Mouse (Mus musculus) kidney, postnatal 0 days (tissue): ENCODE measurements at regions not wholly inside any gene's neighbourhood (a gene's known extent, or its start where the extent isn't known, plus 50 kb on each side); places are given as distances from the start of the nearest gene placed in this dataset.
"Not testable (repeated sequence)": the region's sequence is repeated elsewhere in the genome, so short reads cannot be mapped to it uniquely, and the experiment has no call there.

Source experiments
- ATAC-seq: fragments of 200-750 bp; cut with Nextera tagmentation; replicated peaks from 2 replicates; pipeline ENCODE4 v1.8.0; 2017; ENCODE audit warnings: low read depth, moderate number of reproducible peaks, moderate TSS enrichment, moderate library complexity; ENCODE audit not compliant: low FRiP score
- DNase-seq: peaks from one replicate; pipeline ENCODE4 v3.0.0-alpha.2; 2016; ENCODE audit warnings: low spot score
- H3K27ac ChIP-seq: fragments of 300-500 bp; sonication (generic); 2 replicates; pipeline ENCODE4 v1.5.1; 2014; ENCODE audit warnings: mild to moderate bottlenecking
- H3K27me3 ChIP-seq: fragments of 300-500 bp; sonication (generic); 2 replicates; pipeline ENCODE4 v1.6.1; 2014; ENCODE audit warnings: low read length, mixed read lengths; ENCODE audit not compliant: insufficient read depth
- H3K36me3 ChIP-seq: fragments of 300-500 bp; sonication (generic); 2 replicates; pipeline ENCODE4 v1.6.1; 2014; ENCODE audit warnings: low read length, mixed read lengths; ENCODE audit not compliant: insufficient read depth
- H3K4me1 ChIP-seq: fragments of 300-500 bp; sonication (generic); replicated peaks from 2 replicates; pipeline ENCODE4 v1.6.1; 2014; ENCODE audit warnings: antibody characterized with exemption, low read length, mixed read lengths; ENCODE audit not compliant: insufficient read depth
- H3K4me2 ChIP-seq: fragments of 300-500 bp; sonication (generic); 2 replicates; pipeline ENCODE4 v1.6.1; 2014; ENCODE audit warnings: mild to moderate bottlenecking, low read length, moderate library complexity, mixed read lengths
- H3K4me3 ChIP-seq: fragments of 300-500 bp; sonication (generic); replicated peaks from 2 replicates; pipeline ENCODE4 v1.5.1; 2014; ENCODE audit warnings: low read depth, low read length
- H3K9ac ChIP-seq: fragments of 300-500 bp; sonication (generic); 2 replicates; pipeline ENCODE4 v1.6.1; 2014; ENCODE audit warnings: low read depth, low read length
- H3K9me3 ChIP-seq: fragments of 300-500 bp; sonication (generic); replicated peaks from 2 replicates; pipeline ENCODE4 v1.6.1; 2016; ENCODE audit warnings: low read length, inconsistent platforms, mixed read lengths
- CTCF ChIP-seq: IDR thresholded peaks from 2 replicates; pipeline ENCODE4 v1.5.1; 2016; ENCODE audit warnings: antibody characterized with exemption, low read depth, mild to moderate bottlenecking, moderate library complexity
- WGBS: fragments of 180-500 bp; shearing (Covaris S2); extraction: QIAGEN DNeasy Blood & Tissue Kit; methylation state at CpG from one replicate; pipeline ENCODE4 v1.1.7; 2014; 5-methylcytosine and 5-hydroxymethylcytosine counted together

DNA sequence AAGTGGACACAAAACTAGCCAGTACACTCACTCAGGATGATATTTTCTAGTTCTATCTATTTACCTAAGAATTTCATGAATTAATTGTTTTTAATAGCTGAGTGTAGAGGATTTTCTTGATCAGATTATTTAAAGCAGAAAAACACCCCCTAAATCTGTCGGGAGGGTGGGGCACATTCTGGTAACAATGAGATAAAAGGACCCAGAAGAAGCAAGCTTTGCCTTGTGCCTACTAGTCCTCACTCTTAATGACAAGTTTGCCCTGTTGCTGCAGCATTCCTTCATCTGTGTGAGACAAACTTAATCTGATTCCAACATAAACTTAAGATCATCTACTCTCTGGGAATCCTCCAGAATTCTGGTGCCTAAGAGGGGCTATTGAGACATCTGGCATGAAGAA is 288.1 kb downstream of the Pcsk1 start:
- Histone ChIP-seq H3K4me1 (no peaks in the 10 kb centered on the region), H3K4me3 (no peak overlapping the region), H3K4me2 (no peak overlapping the region), H3K27ac (no peak overlapping the region), H3K27me3 (no peaks in the 10 kb centered on the region), H3K9ac (no peak overlapping the region), H3K36me3 (no peaks in the 10 kb centered on the region), H3K9me3 (no peaks in the 10 kb centered on the region)
- 88% methylated on average over 1 of the region's 1 CpGs for WGBS
- DNase-seq (no peak), ATAC-seq (no peak)
- TF ChIP-seq CTCF = no peak

DNA sequence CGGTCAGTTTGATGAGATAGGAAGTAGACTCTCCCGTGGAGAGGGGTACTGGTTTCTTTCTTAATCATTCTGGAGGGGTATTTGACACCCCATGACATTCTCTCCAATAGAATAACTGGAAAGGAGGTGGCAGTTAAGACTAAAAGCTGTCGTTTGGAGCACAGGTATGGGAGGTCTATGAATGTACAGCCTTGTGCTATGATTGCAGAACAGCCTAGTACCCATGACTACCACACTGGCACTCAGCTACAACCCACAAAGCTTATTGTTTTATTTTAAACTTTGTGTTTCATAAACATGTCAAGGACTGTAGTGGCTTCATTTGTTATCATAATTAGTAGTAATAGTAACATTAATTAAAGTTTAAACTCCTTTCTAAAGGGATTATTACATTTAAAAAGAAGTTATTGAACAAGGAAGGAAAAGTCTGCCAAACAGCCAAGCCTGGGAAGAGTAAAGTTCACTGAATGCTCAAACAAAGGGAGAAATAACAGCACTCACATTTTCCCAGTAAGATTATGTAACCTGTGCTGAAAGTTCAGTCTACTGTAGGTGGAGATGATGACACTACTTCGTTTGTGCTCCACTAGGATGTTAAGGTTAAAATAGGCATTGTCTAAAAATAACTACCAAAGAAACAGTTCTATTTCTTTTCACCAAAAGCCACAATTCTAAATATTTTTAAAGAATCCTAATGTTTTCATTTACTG is 295.2 kb downstream of the Pcsk1 start:
- H3K27ac ChIP-seq = no peak overlapping the region
- 71% methylated on average over 4 of the region's 4 CpGs for WGBS
- DNase-seq = no peak

DNA sequence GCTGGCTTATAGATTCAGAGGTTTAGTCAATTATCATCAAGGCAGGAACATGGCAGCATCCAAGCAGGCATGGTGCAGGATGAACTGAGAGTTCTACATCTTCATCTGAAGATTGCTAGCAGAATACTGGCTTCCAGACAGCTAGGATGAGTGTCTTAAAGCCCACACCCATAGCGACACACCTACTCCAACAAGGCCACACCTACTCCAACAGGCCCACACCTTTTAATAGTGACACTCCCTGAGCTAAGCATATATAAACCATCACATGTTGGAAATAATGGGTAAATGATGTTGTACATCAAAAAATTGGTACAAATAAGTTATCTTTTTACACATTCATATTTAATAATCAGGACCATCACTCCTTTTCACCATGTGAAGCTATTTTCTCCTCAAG is 299.6 kb downstream of the Pcsk1 start:
- no peak for DNase-seq
- no peak overlapping the region for H3K4me3 ChIP-seq
- H3K4me1 ChIP-seq = no peaks in the 10 kb centered on the region
- TF ChIP-seq CTCF = no peak
- H3K4me2 ChIP-seq = no peak overlapping the region
- H3K27me3 ChIP-seq = no peaks in the 10 kb centered on the region
- H3K9ac ChIP-seq = no peak overlapping the region
- H3K36me3 ChIP-seq = no peaks in the 10 kb centered on the region
- 89% methylated on average over 1 of the region's 1 CpGs for WGBS
- no peaks in the 10 kb centered on the region for H3K9me3 ChIP-seq
- H3K27ac ChIP-seq = no peak overlapping the region
- ATAC-seq = no peak

More for the DNA sequence above, 295.2 kb downstream of the Pcsk1 start:
- Histone ChIP-seq H3K4me2 (no peak overlapping the region), H3K27me3 (no peaks in the 10 kb centered on the region), H3K9me3 (no peaks in the 10 kb centered on the region), H3K4me1 (no peaks in the 10 kb centered on the region), H3K9ac (no peak overlapping the region), H3K4me3 (no peak overlapping the region), H3K36me3 (no peaks in the 10 kb centered on the region)
- ATAC-seq = no peak
- TF ChIP-seq CTCF = no peak

DNA sequence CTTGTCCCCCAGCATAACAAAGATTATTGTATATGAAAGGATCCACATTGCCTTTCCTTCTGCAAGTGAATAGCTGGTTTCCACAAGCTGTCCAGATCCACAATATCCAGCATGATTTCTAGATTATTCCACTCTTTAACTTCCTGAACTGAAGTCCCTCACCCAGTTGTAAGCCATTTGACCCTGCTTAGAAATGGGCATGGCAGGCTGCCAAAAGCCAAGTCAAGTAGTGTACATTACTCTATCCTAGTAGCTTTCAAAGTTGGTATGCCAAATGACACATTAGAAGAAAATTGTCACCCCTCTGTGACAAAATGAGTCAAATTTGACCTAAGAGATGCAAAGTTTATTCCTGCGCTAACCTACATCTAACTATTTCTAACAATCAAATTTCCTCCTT is 300.6 kb downstream of the Pcsk1 start:
- no peak overlapping the region for H3K27ac ChIP-seq
- H3K27me3 ChIP-seq = no peaks in the 10 kb centered on the region
- ATAC-seq = no peak
- H3K9ac ChIP-seq = no peak overlapping the region
- no peak for TF ChIP-seq CTCF
- H3K36me3 ChIP-seq = no peaks in the 10 kb centered on the region
- H3K4me2 ChIP-seq = no peak overlapping the region
- 93% methylated on average over 1 of the region's 1 CpGs for WGBS
- no peak overlapping the region for H3K4me3 ChIP-seq
- no peak for DNase-seq
- H3K4me1 ChIP-seq = no peaks in the 10 kb centered on the region
- H3K9me3 ChIP-seq = no peaks in the 10 kb centered on the region

DNA sequence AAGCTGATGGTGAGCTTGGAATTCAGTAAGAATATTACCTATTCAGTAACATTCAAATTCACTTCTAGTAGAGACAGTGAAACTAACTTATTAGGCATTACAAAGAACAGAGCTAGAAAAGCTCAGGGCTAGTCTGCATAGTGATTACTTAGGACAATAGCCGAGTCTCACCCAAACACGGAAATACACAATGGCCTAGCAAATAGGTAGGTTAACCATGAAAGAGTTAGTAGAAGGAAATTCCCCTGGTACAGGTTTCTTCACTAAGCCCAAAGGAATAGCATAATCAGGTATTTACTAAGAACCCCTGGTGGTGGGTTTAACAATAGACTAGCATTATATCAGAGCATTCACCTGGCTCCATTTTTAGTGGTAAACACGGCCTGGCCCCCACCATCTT is 306.7 kb upstream of the Ell2 start:
- H3K4me1 ChIP-seq, H3K36me3 ChIP-seq, ATAC-seq, DNase-seq, H3K27ac ChIP-seq, H3K27me3 ChIP-seq, H3K9ac ChIP-seq, H3K4me3 ChIP-seq, H3K4me2 ChIP-seq, H3K9me3 ChIP-seq: not testable (repeated sequence)
- WGBS = 94% methylated on average over 3 of the region's 3 CpGs

DNA sequence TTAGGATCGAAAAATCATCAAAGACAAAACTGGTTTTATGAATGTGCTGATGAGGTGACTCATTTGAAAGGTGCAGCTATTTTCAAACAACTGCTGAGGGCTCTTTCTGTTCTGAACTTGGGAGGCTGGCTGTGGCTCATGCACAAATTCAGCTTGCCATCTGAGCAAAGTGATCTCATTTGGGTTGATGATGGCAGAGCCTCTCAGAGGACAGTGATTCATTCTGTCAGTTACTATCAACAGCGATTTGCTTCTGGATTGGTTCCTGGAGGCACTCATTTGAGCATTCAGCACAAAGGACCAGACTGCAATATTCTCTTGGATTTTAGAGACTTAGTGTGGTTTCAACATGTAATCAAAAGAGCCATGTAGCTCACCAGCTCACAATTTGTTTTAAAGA is 285.8 kb upstream of the Ell2 start:
- no peaks in the 10 kb centered on the region for H3K36me3 ChIP-seq
- H3K4me3 ChIP-seq = no peak overlapping the region
- DNase-seq (no peak), ATAC-seq (no peak)
- no peak overlapping the region for H3K9ac ChIP-seq
- no peak overlapping the region for H3K27ac ChIP-seq
- TF ChIP-seq CTCF = no peak
- H3K27me3 ChIP-seq = no peaks in the 10 kb centered on the region
- H3K4me2 ChIP-seq = no peak overlapping the region
- WGBS = 72% methylated on average over 2 of the region's 2 CpGs
- H3K4me1 ChIP-seq = no peaks in the 10 kb centered on the region
- H3K9me3 ChIP-seq = no peaks in the 10 kb centered on the region

DNA sequence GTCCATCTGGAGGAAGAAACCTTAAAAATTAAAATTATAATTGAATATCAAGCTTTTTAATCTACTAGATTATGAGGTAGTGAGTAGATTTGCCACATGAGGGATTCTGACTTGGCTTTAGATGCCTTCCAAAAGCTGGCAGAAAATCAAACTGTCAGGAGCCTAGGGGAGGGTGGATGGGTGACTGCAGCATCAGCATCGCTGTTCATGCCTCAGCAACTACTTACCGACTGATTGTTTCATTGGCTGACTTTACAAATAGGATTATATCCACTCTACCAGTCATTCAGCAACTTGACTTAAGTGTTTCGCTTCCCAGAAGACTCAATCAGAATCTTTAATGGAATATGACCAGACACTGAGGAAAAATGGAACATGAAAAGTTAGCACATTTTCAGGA is 279.6 kb upstream of the Ell2 start:
- no peaks in the 10 kb centered on the region for H3K9me3 ChIP-seq
- no peak overlapping the region for H3K9ac ChIP-seq
- H3K27ac ChIP-seq = no peak overlapping the region
- TF ChIP-seq CTCF = no peak
- no peak overlapping the region for H3K4me2 ChIP-seq
- H3K27me3 ChIP-seq = no peaks in the 10 kb centered on the region
- no peak for ATAC-seq
- 62% methylated on average over 3 of the region's 3 CpGs for WGBS
- no peak overlapping the region for H3K4me3 ChIP-seq
- no peaks in the 10 kb centered on the region for H3K4me1 ChIP-seq
- no peak for DNase-seq
- no peaks in the 10 kb centered on the region for H3K36me3 ChIP-seq
